Mouse (Mus musculus) embryo, embryonic 10 days (tissue): ENCODE measurements around the gene Gm6803.
"Not testable (repeated sequence)": the region's sequence is repeated elsewhere in the genome, so short reads cannot be mapped to it uniquely, and the experiment has no call there.

Experiments used
- DNase-seq: peaks from one replicate; pipeline ENCODE4 v3.0.0-alpha.2; 2015; ENCODE audit warnings: low spot score

Gm6803 gene

GRCm38 (mm10) chr12:88018671-88019070, at the start of gene Gm6803:
TSS of gene Gm6803 (minus strand) at chr12:88018771.
- not testable (repeated sequence) for DNase-seq

- not testable (repeated sequence) for DNase-seq
Measured at GRCm38 (mm10) chr12:88045226-88045625, 26.7 kb upstream of the Gm6803 start.

- not testable (repeated sequence) for DNase-seq
Measured at GRCm38 (mm10) chr12:88039703-88040102, 21.1 kb upstream of the Gm6803 start.

GRCm38 (mm10) chr12:88039062-88039461, 20.5 kb upstream of the Gm6803 start:
- DNase-seq, result not testable (repeated sequence)

DNA sequence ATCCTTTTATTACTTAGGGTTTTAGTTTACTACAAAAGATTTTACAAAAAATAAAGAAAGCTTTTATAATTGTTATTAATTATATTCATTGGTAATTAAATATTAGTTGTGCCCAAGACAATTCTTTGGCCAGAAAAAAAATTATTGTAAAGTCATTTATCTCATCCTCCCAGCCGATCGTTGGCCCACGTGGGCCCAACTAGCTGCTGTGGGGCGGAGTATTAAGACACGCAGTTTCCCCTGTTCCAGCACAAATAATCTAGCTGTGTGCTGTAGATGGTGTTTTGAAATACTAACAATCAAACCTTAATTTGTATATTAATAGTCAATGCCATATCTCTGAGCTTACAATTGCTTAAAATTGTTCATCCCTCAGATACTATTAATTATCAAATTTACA, 13.7 kb upstream of the Gm6803 start:
- not testable (repeated sequence) for DNase-seq

DNA sequence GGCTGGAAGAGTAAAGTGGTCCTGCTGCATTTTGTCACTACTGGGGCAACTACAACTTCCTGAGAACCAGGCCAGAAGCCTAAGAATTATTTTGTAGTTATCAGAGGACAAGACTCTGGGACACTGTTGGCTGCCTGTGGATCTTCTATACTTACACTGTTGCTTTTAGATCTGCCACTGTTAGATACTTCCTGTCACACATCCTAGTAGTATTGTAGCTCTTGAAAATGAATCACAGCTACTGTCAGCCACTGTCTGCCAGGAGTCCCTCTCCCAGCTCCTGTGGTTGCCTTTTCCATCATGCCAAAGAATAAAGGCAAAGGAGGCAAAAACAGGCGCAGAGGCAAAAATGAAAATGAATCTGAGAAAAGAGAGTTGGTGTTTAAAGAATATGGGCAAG, 8.1 kb upstream of the Gm6803 start, which contains the start of gene Gm2056:
TSS of gene Gm2056 (plus strand) at position 301 of the 400 bp plus-strand sequence.
- not testable (repeated sequence) for DNase-seq

DNA sequence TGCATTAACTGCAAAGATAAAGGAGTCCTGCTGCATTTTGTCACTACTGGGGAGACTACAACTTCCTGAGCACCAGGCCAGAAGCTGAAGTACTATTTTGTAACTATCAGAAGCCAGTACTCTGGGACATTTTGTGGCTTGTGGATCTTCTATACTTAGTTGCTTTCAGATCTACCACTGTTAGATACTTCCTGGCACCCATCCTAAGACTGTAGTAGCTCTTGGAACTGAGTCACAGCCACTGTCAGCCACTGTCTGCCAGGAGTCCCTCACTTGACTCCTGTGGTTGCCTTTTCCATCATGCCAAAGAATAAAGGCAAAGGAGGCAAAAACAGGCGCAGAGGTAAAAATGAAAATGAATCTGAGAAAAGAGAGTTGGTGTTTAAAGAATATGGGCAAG, 7.0 kb downstream of the Gm6803 start, which contains the start of gene Gm2075:
TSS of gene Gm2075 (plus strand) at position 301 of the 400 bp plus-strand sequence.
- not testable (repeated sequence) for DNase-seq

DNA sequence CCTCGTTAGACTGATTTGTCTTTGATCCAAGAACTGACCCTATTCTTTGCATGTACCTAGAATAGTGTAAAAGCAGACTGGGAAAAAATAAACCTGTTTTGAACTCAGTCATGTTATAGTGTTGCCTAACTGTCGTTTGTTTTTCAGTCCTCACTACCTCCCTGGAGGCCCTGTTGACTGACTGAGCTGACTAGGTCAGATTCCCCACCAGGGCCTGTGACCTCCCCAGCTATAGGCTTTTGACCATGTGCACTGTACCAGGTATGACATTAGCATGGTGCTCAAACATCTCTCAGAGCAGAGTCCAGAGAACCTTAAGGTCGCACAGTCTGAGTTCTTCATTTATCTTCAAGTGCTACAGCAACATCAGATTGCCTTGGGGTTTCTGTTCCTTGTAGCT, 14.5 kb downstream of the Gm6803 start:
- DNase-seq, result not testable (repeated sequence)

GRCm38 (mm10) chr12:87984000-87984399, 34.6 kb downstream of the Gm6803 start:
- DNase-seq, result not testable (repeated sequence)
